Mouse (Mus musculus) adrenal gland, adult 8-10 months (tissue): ENCODE measurements around the gene Rps24. TPM values are rescaled to one million over a fixed set of nuclear protein-coding genes. Genes with fewer than 3 reads are reported as not detected.
"Not testable (repeated sequence)": the region's sequence is repeated elsewhere in the genome, so short reads cannot be mapped to it uniquely, and the experiment has no call there.

Experiments
- DNase-seq: peaks from one replicate; pipeline ENCODE4 v3.0.0; 2022
- total RNA-seq, 4 experiments: library from RNA; stranded (reverse); gene quantifications; 2 replicates each; pipeline ENCODE4 v1.2.4; 2022

The Rps24 gene
- total RNA-seq = 1,000 to 10,000 TPM; 1,357 to 1,834 (median 1,655) TPM

DNA sequence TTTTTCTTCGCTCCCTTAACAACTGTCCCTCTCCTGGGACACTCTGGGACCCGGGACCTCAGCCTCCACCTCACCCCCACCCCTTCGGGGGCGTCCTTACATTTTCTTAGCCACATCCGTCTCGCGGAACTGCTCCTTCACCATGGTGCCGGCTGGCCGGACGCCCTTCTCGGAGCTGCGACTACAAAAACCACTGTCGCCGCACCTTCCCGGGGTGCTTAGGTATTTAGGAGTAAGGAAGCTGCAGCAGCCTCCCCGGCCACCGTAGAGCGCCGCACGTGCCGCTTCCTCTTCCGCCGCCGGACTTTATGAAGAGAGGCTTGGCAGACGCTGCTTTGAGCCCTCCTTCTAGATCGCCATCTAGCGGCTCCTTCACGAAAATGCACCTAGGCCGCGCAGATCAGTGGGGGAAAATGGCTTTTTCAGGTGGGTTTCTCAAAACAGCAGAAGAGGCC is at the start of gene Rps24, which contains the start of gene Polr3a:
TSS of gene Rps24 (plus strand) at position 353 of the 455 bp plus-strand sequence.
TSS of gene Polr3a (minus strand) at position 286 of the 455 bp plus-strand sequence.
- DNase-seq = peak; percentile 88

DNA sequence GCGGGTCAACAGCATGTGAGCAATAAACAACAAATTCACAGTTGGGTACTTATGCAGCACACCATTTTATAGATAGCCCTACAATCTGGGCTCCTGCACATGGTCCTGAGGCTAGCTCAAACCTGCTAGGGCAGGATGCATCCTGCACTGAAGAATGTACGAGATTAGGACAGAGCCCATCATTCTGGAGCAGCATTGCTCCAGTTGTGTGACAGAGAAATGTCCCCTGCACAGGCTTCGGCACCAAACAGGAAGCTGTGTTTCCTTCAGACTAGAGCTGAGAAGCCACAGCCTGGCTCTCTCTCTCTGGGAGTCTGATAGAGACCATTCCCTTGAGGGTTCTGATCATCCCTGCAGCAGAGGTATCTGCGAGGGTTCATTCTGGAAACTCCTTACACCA is 43.4 kb upstream of the Rps24 start:
- not testable (repeated sequence) for DNase-seq

- no peak for DNase-seq
These were observed 28.7 kb upstream of the Rps24 start for GRCm38 (mm10) chr14:24458191-24458590.

DNA sequence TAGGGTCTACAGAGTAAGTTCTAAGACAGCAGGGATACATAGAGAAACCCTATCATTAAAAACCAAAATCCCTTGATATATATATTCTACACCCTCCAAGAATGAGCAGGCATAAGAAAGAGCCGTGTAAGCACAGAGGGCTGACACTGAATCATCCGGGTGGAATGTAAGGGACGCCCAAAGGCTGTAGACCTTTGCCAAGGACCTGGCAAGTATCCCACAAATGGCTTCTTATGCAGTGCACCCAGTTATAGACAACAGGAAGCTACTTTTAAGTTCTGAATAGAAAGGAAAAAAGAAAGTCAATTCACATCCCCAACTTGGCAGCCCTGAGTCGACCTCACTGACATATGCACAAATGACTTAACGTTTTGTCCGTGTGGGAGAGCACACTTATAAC is 18.1 kb upstream of the Rps24 start:
- no peak for DNase-seq

DNA sequence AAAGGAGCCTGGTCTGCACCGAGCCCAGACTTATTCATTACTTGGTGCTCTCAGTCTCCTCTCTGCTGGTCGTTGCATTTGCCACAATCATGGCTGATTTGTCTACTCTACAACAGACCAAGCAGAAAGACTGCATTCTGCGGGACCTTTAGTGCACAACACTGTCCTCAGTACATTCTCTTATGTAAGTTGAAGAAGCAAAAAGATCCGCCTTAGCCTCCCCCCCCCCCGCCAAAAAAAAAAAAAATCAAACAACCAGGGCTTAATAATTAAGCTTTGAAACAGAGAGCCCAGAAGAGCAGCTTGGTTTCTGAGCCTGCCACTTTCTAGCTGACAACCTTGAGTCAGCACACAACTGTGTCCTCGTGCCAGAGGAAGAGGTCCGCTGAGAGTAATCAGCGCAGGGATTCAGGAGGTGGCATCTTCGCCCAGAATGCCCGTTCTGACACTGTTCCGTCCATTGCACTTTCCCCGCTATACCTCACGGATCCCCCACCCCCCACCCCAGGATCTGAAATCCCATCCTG is 621 bp upstream of the Rps24 start:
- DNase-seq = no peak

DNA sequence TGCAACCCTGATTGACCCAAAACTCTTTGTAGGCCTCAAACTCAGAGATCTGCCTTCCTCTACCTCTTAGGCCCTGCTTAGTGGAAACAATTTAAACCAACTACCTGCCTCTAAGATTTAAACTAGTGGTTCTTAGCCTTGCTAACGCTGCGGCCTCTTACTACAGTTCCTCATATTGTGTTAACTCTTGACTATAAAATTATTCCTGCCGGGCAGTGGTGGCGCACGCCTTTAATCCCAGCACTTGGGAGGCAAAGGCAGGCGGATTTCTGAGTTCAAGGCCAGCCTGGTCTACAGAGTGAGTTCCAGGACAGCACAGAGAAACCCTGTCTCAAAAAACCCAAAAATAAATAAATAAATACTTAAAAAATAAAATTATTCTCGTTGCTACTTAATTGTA is 2.8 kb downstream of the Rps24 start:
- not testable (repeated sequence) for DNase-seq

GRCm38 (mm10) chr14:24490468-24491265 is 3.7 kb downstream of the Rps24 start:
- peak; percentile 95 for DNase-seq

- no peak for DNase-seq
These were observed 4.5 kb downstream of the Rps24 start for GRCm38 (mm10) chr14:24491266-24491981.

GRCm38 (mm10) chr14:24493256-24493655 is 6.3 kb downstream of the Rps24 start:
- no peak for DNase-seq

- no peak for DNase-seq
These were observed 9.6 kb downstream of the Rps24 start for GRCm38 (mm10) chr14:24496507-24496906.

- DNase-seq = no peak
These were observed 10.5 kb downstream of the Rps24 start for GRCm38 (mm10) chr14:24497443-24497842.

DNA sequence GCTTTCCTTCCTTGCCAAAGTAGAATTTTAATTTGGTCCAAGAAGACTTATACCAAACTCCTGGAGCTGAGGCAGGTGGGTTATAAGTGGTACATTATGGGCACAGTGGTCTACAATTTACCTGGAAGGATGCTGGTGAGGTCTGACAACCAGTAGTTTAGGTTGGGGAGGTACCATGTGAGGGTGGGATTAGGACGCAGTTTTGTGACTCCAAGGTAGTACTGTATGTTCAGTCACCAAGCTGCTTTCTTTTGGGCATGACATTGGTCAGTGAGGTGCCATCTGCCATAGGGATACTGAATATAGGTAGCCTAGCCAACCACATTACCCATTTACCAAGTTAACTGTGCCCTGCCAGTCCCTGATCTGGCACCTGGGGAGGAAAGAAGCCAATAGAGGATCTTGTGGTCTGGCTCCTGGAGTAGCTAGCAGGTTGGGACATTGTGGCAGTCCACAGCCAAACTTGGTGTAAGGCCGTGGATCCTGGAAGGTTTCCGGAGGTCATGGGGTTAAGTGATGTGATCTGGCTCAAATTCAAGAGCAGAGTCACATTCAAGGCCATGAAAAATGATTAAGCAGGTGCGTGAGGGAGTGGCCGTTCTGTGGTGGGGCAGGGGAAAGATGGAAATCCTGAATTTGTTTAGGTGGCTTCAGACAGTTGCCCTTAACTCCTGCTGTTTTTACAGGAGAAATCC is 11.8 kb downstream of the Rps24 start:
- DNase-seq = peak; percentile 56

DNA sequence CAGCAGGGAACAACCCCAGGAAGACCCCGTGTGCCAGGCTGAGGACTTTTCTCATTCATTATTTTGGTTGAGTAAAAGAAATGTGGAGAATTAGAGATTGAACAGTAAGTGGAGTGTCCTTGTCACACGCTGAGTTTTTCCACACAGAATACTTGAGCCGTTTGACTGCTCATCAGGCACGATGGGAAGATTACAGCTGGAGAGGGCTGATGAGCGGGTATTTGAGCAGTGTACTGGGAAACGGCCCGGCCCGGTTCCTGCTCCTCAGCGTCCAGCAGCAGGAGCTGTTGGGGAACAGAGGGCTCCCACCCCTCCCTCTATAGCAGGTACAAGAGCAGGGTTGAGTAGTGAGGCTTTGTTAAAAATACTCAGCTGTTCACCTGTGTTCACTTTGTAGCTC is 12.6 kb downstream of the Rps24 start:
- no peak for DNase-seq

DNA sequence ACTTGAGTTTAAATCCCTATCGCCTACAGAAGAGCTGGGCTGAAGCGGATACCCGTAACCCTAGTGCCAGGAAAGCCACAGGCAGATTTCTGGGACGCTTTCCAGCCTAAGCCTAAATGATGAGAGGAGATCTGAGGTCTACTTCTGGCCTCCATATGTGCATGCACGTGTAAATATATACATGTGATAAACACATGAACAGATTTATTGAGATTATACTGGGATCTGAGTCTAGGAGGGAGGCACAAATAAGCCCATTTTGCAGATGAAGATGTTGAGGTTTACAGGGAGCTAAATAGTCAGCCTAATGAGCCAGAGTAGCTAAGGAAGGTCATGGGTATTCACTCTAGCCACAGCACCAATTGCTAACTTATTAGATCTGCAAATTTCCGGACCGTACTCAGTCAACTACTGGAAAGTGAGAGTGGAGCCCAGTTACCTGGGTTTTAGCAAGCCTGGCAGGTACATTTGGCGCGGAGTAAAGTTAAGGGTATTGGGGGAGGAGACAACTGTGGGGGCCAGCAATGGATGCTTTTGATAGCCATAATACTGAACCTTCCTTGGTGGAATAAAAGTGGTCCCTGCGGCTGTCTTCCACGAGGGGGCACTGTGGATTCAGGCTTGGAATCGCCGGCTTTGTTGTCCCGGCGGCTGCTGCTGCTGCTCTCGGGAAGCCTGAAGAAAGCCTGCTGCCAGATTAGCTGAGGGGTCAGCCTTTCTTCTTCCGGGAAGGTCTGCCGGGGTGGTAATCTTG is 13.3 kb downstream of the Rps24 start:
- DNase-seq = peak; percentile 67

DNA sequence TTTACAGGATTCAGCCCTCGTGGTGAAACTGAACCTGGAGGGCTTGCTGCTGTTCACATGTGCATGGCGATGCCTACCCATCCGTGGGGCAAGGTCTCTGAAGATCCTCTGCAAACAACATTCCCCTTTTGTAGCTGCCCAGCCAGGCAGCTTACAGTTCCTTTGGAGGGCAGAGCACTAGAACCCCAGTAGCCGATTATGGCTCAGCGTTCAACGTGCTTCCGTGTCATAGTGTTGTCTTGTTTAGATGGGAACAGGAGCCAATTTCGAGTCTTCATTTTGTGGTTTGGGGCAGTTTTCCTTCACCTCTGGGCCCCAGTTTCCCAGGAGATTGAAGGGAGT is 13.9 kb downstream of the Rps24 start:
- no peak for DNase-seq

- no peak for DNase-seq
These were observed 14.3 kb downstream of the Rps24 start for GRCm38 (mm10) chr14:24501256-24501655.

GRCm38 (mm10) chr14:24507452-24508069 is 20.6 kb downstream of the Rps24 start:
- DNase-seq = no peak

DNA sequence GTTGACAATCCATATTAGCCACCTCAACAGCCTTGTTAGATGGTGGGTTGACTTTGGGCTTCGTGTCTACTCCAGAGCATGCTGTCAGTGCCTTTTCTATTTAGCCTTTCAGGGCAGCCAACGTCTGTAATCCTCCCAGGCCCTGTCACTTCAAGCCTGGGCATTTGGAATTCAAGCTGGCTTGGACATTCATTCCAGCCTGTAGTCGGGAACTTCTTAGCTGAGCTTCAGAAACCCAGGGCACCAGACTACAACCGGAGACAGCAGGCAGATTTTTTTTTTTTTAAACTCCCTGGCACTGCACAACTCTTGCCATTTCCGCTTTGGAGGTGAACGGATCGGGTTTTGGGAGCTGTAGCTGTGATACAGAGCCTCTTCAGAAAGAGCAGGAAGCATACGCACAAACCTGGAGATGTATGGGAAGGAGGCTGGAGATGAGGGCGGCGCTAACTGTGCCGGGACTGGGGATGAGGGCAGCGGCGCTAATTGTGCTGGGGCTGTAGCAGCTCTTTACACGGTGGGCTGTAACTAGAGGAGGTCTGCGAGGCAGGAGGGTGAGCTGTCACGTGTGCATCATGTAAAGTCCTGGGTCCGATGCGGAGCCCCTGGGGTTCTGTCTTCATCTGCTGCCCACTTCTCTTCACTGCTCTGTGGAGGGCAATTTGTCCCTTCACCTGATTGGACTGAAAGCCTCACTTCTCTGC is 21.3 kb downstream of the Rps24 start:
- DNase-seq = no peak

DNA sequence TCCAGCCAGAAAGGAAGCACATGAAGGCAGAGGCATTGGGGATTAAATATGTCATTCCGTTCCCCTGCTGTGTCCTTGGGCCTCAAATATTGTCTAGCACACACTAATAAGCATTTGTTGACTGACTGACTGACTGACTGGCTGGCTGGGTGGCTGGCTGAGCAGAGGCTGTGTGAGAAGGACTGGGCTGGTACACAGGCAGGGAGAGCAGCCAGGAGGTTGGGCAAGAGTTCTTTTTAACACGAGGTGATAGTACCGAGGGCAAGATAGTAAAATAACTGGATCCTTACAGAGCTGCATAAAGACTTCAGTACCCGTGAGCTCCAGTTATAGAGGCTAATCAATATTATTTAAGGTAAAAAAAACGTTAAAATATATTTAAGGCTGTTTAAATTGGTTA is 22.6 kb downstream of the Rps24 start:
- DNase-seq = no peak

- DNase-seq = no peak
These were observed 23.3 kb downstream of the Rps24 start for GRCm38 (mm10) chr14:24510218-24510617.

DNA sequence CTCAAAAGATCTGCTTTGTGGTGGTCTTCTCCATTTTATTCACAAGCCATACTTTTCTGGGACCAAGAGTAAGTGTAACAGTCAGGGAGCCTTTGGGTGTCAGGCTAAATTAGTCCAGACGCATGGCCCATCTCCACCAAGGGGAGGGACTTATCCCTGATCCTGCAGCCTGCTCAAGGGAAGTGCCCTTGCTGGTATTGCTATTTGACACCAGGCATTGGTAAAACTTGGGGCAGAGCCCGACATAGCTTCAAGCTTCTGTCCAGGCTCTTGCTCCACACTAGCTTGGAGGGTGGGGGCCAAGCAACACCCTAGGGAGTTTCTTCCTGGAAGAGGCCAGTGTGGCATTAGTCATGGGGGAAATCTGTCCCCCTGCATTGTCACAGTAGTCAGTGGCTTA is 23.8 kb downstream of the Rps24 start:
- DNase-seq = no peak
